Mouse (Mus musculus) E14TG2a.4 (cell line): ENCODE results near the gene Dgkb.

Source experiments
- CTCF ChIP-seq: conservative IDR thresholded peaks from 2 replicates; pipeline ENCODE4 v1.5.1; 2014; ENCODE audit warnings: low read length
- NANOG ChIP-seq: IDR thresholded peaks from 2 replicates; pipeline ENCODE4 v1.6.1; 2014; ENCODE audit warnings: borderline replicate concordance, low read length, mixed read lengths
- POU5F1 ChIP-seq: IDR thresholded peaks from 2 replicates; pipeline ENCODE4 v1.6.1; 2014; ENCODE audit warnings: low read length, borderline replicate concordance

GRCm38 (mm10) chr12:38125297-38125696 lies 307.8 kb downstream of the Dgkb start:
- no peak for TF ChIP-seq CTCF
- no peak for TF ChIP-seq NANOG
- no peak for TF ChIP-seq POU5F1
